Mouse (Mus musculus) liver, adult (tissue): ENCODE measurements around the gene Sh3pxd2a.

Experiments used
- GATA4 ChIP-seq: IDR thresholded peaks from 2 replicates; pipeline ENCODE4 v1.6.1; 2014; ENCODE audit warnings: mild to moderate bottlenecking, low read length; ENCODE audit not compliant: insufficient replicate concordance

Sh3pxd2a gene

GRCm38 (mm10) chr19:47497736-47498135 is 33.5 kb upstream of the Sh3pxd2a start:
- TF ChIP-seq GATA4: no peak

GRCm38 (mm10) chr19:47497313-47497712 is 33.1 kb upstream of the Sh3pxd2a start:
- TF ChIP-seq GATA4: no peak

- no peak for TF ChIP-seq GATA4
These were observed 29.1 kb upstream of the Sh3pxd2a start for GRCm38 (mm10) chr19:47493017-47493997.

- TF ChIP-seq GATA4: no peak
These were observed 28.2 kb upstream of the Sh3pxd2a start for GRCm38 (mm10) chr19:47492422-47492821.

- no peak for TF ChIP-seq GATA4
These were observed 27.7 kb upstream of the Sh3pxd2a start for GRCm38 (mm10) chr19:47491853-47492252.

- TF ChIP-seq GATA4: no peak
These were observed 25.0 kb upstream of the Sh3pxd2a start for GRCm38 (mm10) chr19:47489233-47489632.

- TF ChIP-seq GATA4: no peak
These were observed 24.0 kb upstream of the Sh3pxd2a start for GRCm38 (mm10) chr19:47488250-47488649.

GRCm38 (mm10) chr19:47487572-47487971 is 23.4 kb upstream of the Sh3pxd2a start:
- TF ChIP-seq GATA4: no peak

GRCm38 (mm10) chr19:47485997-47486566 is 21.9 kb upstream of the Sh3pxd2a start:
- TF ChIP-seq GATA4: no peak

- TF ChIP-seq GATA4: no peak
These were observed 19.9 kb upstream of the Sh3pxd2a start for GRCm38 (mm10) chr19:47484110-47484509.

- no peak for TF ChIP-seq GATA4
These were observed 19.1 kb upstream of the Sh3pxd2a start for GRCm38 (mm10) chr19:47483346-47483745.

- no peak for TF ChIP-seq GATA4
These were observed 9.3 kb upstream of the Sh3pxd2a start for GRCm38 (mm10) chr19:47473453-47473852.

- TF ChIP-seq GATA4: no peak
These were observed 8.7 kb upstream of the Sh3pxd2a start for GRCm38 (mm10) chr19:47472881-47473400.

GRCm38 (mm10) chr19:47471808-47472207 is 7.6 kb upstream of the Sh3pxd2a start:
- TF ChIP-seq GATA4: no peak

GRCm38 (mm10) chr19:47468750-47469149 is 4.5 kb upstream of the Sh3pxd2a start:
- TF ChIP-seq GATA4: no peak

- TF ChIP-seq GATA4: no peak
These were observed 2.6 kb upstream of the Sh3pxd2a start for GRCm38 (mm10) chr19:47466775-47467174.

- TF ChIP-seq GATA4: no peak
These were observed 1.3 kb upstream of the Sh3pxd2a start for GRCm38 (mm10) chr19:47465467-47465866.
